Mouse (Mus musculus) forebrain, embryonic 15.5 days (tissue): ENCODE measurements around the gene Efnb1. TPM values are rescaled to one million over a fixed set of nuclear protein-coding genes. Genes with fewer than 3 reads are reported as not detected.

ENCODE experiments used
- polyA plus RNA-seq: library from polyadenylated mRNA; unstranded; fragments of >200 nt; fragmentation: Nextera tagmentation; extraction: Ambion mirVana; gene quantifications from 2 replicates; pipeline ENCODE4 v1.2.1, GENCODE M21; 2015

Gene Efnb1
- polyA plus RNA-seq, 1 experiment from 2014 or later = 74.8 TPM

Other genes starting within 250 kb of the Efnb1 start
- 40.8 and 41.7 TPM in 2 replicates for gene Ophn1, start 245.1 kb upstream of the Efnb1 start, polyA plus RNA-seq
- gene Yipf6, start 199.8 kb upstream of the Efnb1 start, polyA plus RNA-seq = 20.5 and 21.2 TPM in 2 replicates
- gene Stard8, start 132.9 kb upstream of the Efnb1 start, polyA plus RNA-seq = 3.9 and 4.6 TPM in 2 replicates